Mouse (Mus musculus) MEL (cell line): ENCODE results near the gene Gm20388. TPM values are rescaled to one million over a fixed set of nuclear protein-coding genes. Genes with fewer than 3 reads are reported as not detected.

Experiments
- DNase-seq: peaks from one replicate; pipeline ENCODE4 v3.0.0; 2011; ENCODE audit warnings: low read depth, low spot score
- H3K27ac ChIP-seq: 2 replicates; pipeline ENCODE4 v1.5.1; 2012; ENCODE audit warnings: low read depth, mild to moderate bottlenecking, control low read depth, low read length, moderate library complexity; ENCODE audit not compliant: control insufficient read depth
- H3K27me3 ChIP-seq, 2 experiments: fragments of 150-350 bp in 1 of 2; sonication (generic) in 1 of 2; 2 replicates each; pipeline ENCODE4 v1.6.1; 2012; ENCODE audit warnings: low read length in 2 of 2, mild to moderate bottlenecking in 2 of 2, improper control_type of control experiment in 1 of 2, moderate library complexity in 1 of 2; ENCODE audit not compliant: insufficient read depth in 2 of 2, control insufficient read depth in 1 of 2
- H3K36me3 ChIP-seq, 2 experiments: 2 replicates each; pipeline ENCODE4 v1.6.1; 2012 to 2014; ENCODE audit warnings: low read length in 2 of 2, improper control_type of control experiment in 1 of 2, inconsistent platforms in 1 of 2, mild to moderate bottlenecking in 1 of 2; ENCODE audit not compliant: insufficient read depth in 2 of 2, control insufficient read depth in 1 of 2
- H3K4me1 ChIP-seq, 2 experiments: fragments of 150-350 bp in 1 of 2; sonication (generic) in 1 of 2; 2 replicates each; pipeline ENCODE4 v1.6.1; 2012; ENCODE audit warnings: low read length in 2 of 2, improper control_type of control experiment in 1 of 2, mild to moderate bottlenecking in 1 of 2; ENCODE audit not compliant: insufficient read depth in 2 of 2, control insufficient read depth in 1 of 2
- H3K4me3 ChIP-seq, 2 experiments: fragments of 150-350 bp in 1 of 2; sonication (generic) in 1 of 2; 2 replicates each; pipeline ENCODE4 v1.5.1; 2012; ENCODE audit warnings: low read depth in 2 of 2, low read length in 2 of 2, mild to moderate bottlenecking in 2 of 2, moderate library complexity in 2 of 2, control low read depth in 1 of 2, improper control_type of control experiment in 1 of 2; ENCODE audit not compliant: control insufficient read depth in 1 of 2, insufficient read depth in 1 of 2
- H3K79me2 ChIP-seq: 2 replicates; pipeline ENCODE4 v1.6.1; 2012; ENCODE audit warnings: mild to moderate bottlenecking, low read length, moderate library complexity; ENCODE audit not compliant: control insufficient read depth, poor library complexity, insufficient read depth
- H3K9ac ChIP-seq: 2 replicates; pipeline ENCODE4 v1.6.1; 2012; ENCODE audit warnings: low read depth, mild to moderate bottlenecking, control low read depth, low read length, moderate library complexity; ENCODE audit not compliant: control insufficient read depth, poor library complexity, severe bottlenecking
- H3K9me3 ChIP-seq: fragments of 150-350 bp; sonication (generic); replicated peaks from 2 replicates; pipeline ENCODE4 v1.6.1; 2012; ENCODE audit warnings: mild to moderate bottlenecking, low read length, improper control_type of control experiment, moderate library complexity; ENCODE audit not compliant: insufficient read depth
- CHD1 ChIP-seq: IDR thresholded peaks from 2 replicates; pipeline ENCODE4 v1.6.1; 2012; ENCODE audit warnings: low read depth, mild to moderate bottlenecking, inconsistent platforms, low read length, improper control_type of control experiment
- CHD2 ChIP-seq: IDR thresholded peaks from 2 replicates; pipeline ENCODE4 v1.6.1; 2011; ENCODE audit warnings: low read length, improper control_type of control experiment
- CTCF ChIP-seq, 3 experiments: IDR thresholded peaks in 2 of 3; conservative IDR thresholded peaks in 1 of 3; 2 replicates each; pipeline ENCODE4 v1.5.1; 2011 to 2012; ENCODE audit warnings: low read length in 3 of 3, low read depth in 2 of 3, mild to moderate bottlenecking in 2 of 3, improper control_type of control experiment in 1 of 3, inconsistent platforms in 1 of 3, mixed read lengths in 1 of 3, moderate library complexity in 1 of 3; ENCODE audit not compliant: control insufficient read depth in 1 of 3, insufficient read depth in 1 of 3, poor library complexity in 1 of 3, severe bottlenecking in 1 of 3
- ELF1 ChIP-seq: IDR thresholded peaks from 2 replicates; pipeline ENCODE4 v1.6.1; 2014; ENCODE audit warnings: low read depth, mild to moderate bottlenecking, inconsistent platforms, low read length, improper control_type of control experiment, moderate library complexity
- ETS1 ChIP-seq: IDR thresholded peaks from 2 replicates; pipeline ENCODE4 v1.6.1; 2012; ENCODE audit warnings: low read depth, mild to moderate bottlenecking, inconsistent platforms, low read length, improper control_type of control experiment, moderate library complexity
- GATA1 ChIP-seq: IDR thresholded peaks from 2 replicates; pipeline ENCODE4 v1.6.1; 2011; ENCODE audit warnings: low read depth, low read length, improper control_type of control experiment
- HCFC1 ChIP-seq: IDR thresholded peaks from 2 replicates; pipeline ENCODE4 v1.6.1; 2012; ENCODE audit warnings: low read depth, mild to moderate bottlenecking, inconsistent platforms, low read length, improper control_type of control experiment, moderate library complexity
- JUND ChIP-seq: IDR thresholded peaks from 2 replicates; pipeline ENCODE4 v1.6.1; 2011; ENCODE audit warnings: low read depth, mild to moderate bottlenecking, improper control_type of control experiment, low read length
- MAFK ChIP-seq: IDR thresholded peaks from 2 replicates; pipeline ENCODE4 v1.6.1; 2011; ENCODE audit warnings: low read depth, mild to moderate bottlenecking, low read length, improper control_type of control experiment, borderline replicate concordance
- MEF2A ChIP-seq: IDR thresholded peaks from 2 replicates; pipeline ENCODE4 v1.6.1; 2014; ENCODE audit warnings: low read depth, mild to moderate bottlenecking, inconsistent platforms, low read length, improper control_type of control experiment; ENCODE audit not compliant: poor library complexity, insufficient replicate concordance, severe bottlenecking; ENCODE audit errors: extremely low read depth
- MYB ChIP-seq: IDR thresholded peaks from 2 replicates; pipeline ENCODE4 v1.6.1; 2011; ENCODE audit warnings: mild to moderate bottlenecking, low read depth, low read length, improper control_type of control experiment
- NRF1 ChIP-seq: IDR thresholded peaks from 2 replicates; pipeline ENCODE4 v1.6.1; 2014; ENCODE audit warnings: low read depth, mild to moderate bottlenecking, inconsistent platforms, low read length, improper control_type of control experiment, moderate library complexity; ENCODE audit not compliant: poor library complexity, insufficient read depth, severe bottlenecking
- POLR2AphosphoS5 ChIP-seq: IDR thresholded peaks from 2 replicates; pipeline ENCODE4 v1.6.1; 2012; ENCODE audit warnings: low read depth, borderline replicate concordance, mild to moderate bottlenecking, inconsistent platforms, low read length, moderate library complexity, mixed read lengths
- RCOR1 ChIP-seq: IDR thresholded peaks from 2 replicates; pipeline ENCODE4 v1.6.1; 2012; ENCODE audit warnings: low read depth, mild to moderate bottlenecking, inconsistent platforms, low read length, improper control_type of control experiment
- SMC3 ChIP-seq: IDR thresholded peaks from 2 replicates; pipeline ENCODE4 v1.6.1; 2011; ENCODE audit warnings: low read depth, low read length, improper control_type of control experiment
- UBTF ChIP-seq: IDR thresholded peaks from 2 replicates; pipeline ENCODE4 v1.6.1; 2012; ENCODE audit warnings: low read depth, mild to moderate bottlenecking, inconsistent platforms, low read length, improper control_type of control experiment, moderate library complexity, borderline replicate concordance; ENCODE audit not compliant: insufficient read depth
- USF1 ChIP-seq: IDR thresholded peaks from 2 replicates; pipeline ENCODE4 v1.6.1; 2014; ENCODE audit warnings: low read depth, mild to moderate bottlenecking, inconsistent platforms, low read length, improper control_type of control experiment, moderate library complexity
- USF2 ChIP-seq, 2 experiments: IDR thresholded peaks; 2 replicates each; pipeline ENCODE4 v1.6.1; 2011 to 2012; ENCODE audit warnings: improper control_type of control experiment in 2 of 2, low read length in 2 of 2, borderline replicate concordance in 1 of 2, inconsistent platforms in 1 of 2, low read depth in 1 of 2, mild to moderate bottlenecking in 1 of 2; ENCODE audit not compliant: insufficient read depth in 1 of 2
- ZC3H11A ChIP-seq: IDR thresholded peaks from 2 replicates; pipeline ENCODE4 v1.6.1; 2012; ENCODE audit warnings: low read depth, mild to moderate bottlenecking, inconsistent platforms, low read length, improper control_type of control experiment
- polyA plus RNA-seq, 2 experiments: library from polyadenylated mRNA; stranded (reverse) in 1 of 2; unstranded in 1 of 2; fragments of >175 nt in 1 of 2; fragments of >200 nt in 1 of 2; gene quantifications; 2 replicates each; pipeline versions ENCODE4 v1.2.1 to v1.2.4; 2012; ENCODE audit warnings: low replicate concordance in 2 of 2, low read depth in 1 of 2; ENCODE audit not compliant: insufficient read length in 2 of 2, insufficient read depth in 1 of 2, missing spikeins in 1 of 2
- total RNA-seq: library from RNA; depleted of rRNA; stranded (reverse); fragments of 300-350 nt; gene quantifications from 2 replicates; pipeline ENCODE4 v1.2.3, GENCODE M21; 2012

Gene Gm20388
- total and polyA plus RNA-seq, 3 experiments = 11.1 to 17.8 TPM; not detected in 1

DNA sequence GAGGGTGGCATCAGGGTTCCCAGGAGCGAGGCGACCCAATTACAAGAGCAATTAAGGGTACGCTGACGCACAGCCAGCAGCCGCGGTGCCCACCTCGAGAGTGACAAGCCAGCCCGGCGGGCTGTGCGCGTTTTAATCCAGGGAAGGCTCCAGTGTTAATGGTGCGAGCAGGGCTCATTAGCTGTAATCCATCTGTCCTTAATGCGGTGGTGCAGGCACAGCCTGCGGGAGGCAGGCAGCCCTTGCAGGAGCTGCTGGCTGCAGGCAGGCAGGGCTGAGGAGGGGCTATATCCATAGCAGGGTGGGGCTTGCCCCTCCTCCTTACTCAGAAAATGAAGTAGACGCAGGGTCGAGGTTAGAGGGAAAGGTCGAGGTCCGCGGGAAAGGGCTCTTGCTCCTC lies 528.7 kb downstream of the Gm20388 start:
- Histone ChIP-seq H3K9ac (no peak overlapping the region), H3K4me3 (no peak overlapping the region), H3K9me3 (no peaks in the 10 kb centered on the region), H3K79me2 (no peaks in the 10 kb centered on the region), H3K27ac (no peak overlapping the region), H3K36me3 (no peaks in the 10 kb centered on the region), H3K27me3 (no peaks in the 10 kb centered on the region), H3K4me1 (no peaks in the 10 kb centered on the region)
- TF ChIP-seq HCFC1 (no peak), ETS1 (no peak), POLR2AphosphoS5 (no peak), RCOR1 (no peak), MEF2A (no peak), UBTF (no peak), ELF1 (no peak), ZC3H11A (no peak), SMC3 (no peak), MYB (no peak), JUND (no peak), CHD2 (no peak), CTCF (IDR thresholded peaks at IDR 0.05 in 2 of 3, conservative IDR thresholded peaks at IDR 0.05 in 1 of 3; ENCODE audit: control insufficient read depth in 1 of 3, insufficient read depth in 1 of 3, low read depth in 2 of 3, low read length in 3 of 3, poor library complexity in 1 of 3, severe bottlenecking in 1 of 3) (no peak), NRF1 (no peak), CHD1 (no peak), USF2 (IDR thresholded peaks at IDR 0.05; ENCODE audit: borderline replicate concordance in 1 of 2, insufficient read depth in 1 of 2, low read depth in 1 of 2, low read length in 2 of 2) (no peak), USF1 (no peak), GATA1 (no peak)
- no peak for DNase-seq

DNA sequence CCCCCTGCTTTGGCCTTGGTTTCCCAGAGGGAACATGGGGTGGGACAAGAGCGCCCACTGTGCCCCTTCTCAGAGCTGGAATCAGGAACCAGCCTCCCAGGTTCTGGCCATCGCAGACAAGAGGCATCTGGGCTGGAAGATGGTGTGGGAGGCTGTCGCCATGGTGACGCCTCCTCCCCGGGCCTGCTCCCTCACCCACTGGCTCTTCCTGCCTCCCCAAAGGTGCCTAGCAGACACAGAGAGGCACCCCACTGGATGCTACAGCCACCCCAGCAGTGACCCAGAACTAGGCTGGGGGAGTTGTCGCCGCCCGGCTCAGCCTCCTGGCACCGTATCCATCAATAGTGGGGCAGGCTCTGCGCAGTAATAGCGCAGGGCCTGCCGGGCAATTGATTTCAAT lies 530.1 kb downstream of the Gm20388 start:
- H3K4me3 ChIP-seq = no peak overlapping the region
- peaks cover 0 to 11% of the 10 kb centered on the region in 2 experiments; a peak in 3 of 4 replicates for H3K4me1 ChIP-seq
- peaks cover 0 to 3% of the 10 kb centered on the region in 2 experiments; a peak in 2 of 4 replicates for H3K36me3 ChIP-seq
- no peak for DNase-seq
- H3K27me3 ChIP-seq = no peaks in the 10 kb centered on the region
- no peaks in the 10 kb centered on the region for H3K9me3 ChIP-seq
- TF ChIP-seq CTCF (IDR thresholded peaks at IDR 0.05 in 2 of 3, conservative IDR thresholded peaks at IDR 0.05 in 1 of 3; ENCODE audit: control insufficient read depth in 1 of 3, insufficient read depth in 1 of 3, low read depth in 2 of 3, low read length in 3 of 3, poor library complexity in 1 of 3, severe bottlenecking in 1 of 3) (no peak), POLR2AphosphoS5 (no peak), MAFK (no peak), JUND (no peak)
- H3K9ac ChIP-seq = no peak overlapping the region
- H3K79me2 ChIP-seq = no peaks in the 10 kb centered on the region
- H3K27ac ChIP-seq = no peak overlapping the region
